Mouse (Mus musculus) G1E (cell line): ENCODE results near the gene Srp14. TPM values are rescaled to one million over a fixed set of nuclear protein-coding genes. Genes with fewer than 3 reads are reported as not detected.
A peak's percentile ranks its signal among the peaks of the same experiment; 100 is the strongest.

Experiments
- ATAC-seq: 2 replicates; pipeline ENCODE4 v1.8.0; 2016; ENCODE audit warnings: mild to moderate bottlenecking; ENCODE audit not compliant: insufficient number of reproducible peaks, poor library complexity, low FRiP score, severe bottlenecking; ENCODE audit errors: extremely low read depth
- DNase-seq: peaks from one replicate; pipeline ENCODE4 v3.0.0; 2012; ENCODE audit warnings: low spot score
- H3K27me3 ChIP-seq: 2 replicates; pipeline ENCODE4 v1.6.1; 2012; ENCODE audit warnings: mild to moderate bottlenecking, low read length, inconsistent platforms; ENCODE audit not compliant: insufficient read depth
- H3K36me3 ChIP-seq: replicated peaks from 2 replicates; pipeline ENCODE3; 2012; ENCODE audit warnings: mild to moderate bottlenecking, inconsistent platforms
- H3K4me1 ChIP-seq: 2 replicates; pipeline ENCODE4 v1.6.1; 2012; ENCODE audit warnings: low read depth, low read length, inconsistent platforms, mixed read lengths; ENCODE audit not compliant: insufficient read depth
- H3K4me3 ChIP-seq: 2 replicates; pipeline ENCODE4 v1.5.1; 2012; ENCODE audit warnings: low read depth, mild to moderate bottlenecking, inconsistent platforms, low read length, moderate library complexity, mixed read lengths
- H3K9me3 ChIP-seq: replicated peaks from 2 replicates; pipeline ENCODE4 v1.6.1; 2012; ENCODE audit warnings: inconsistent platforms
- CTCF ChIP-seq: IDR thresholded peaks from 2 replicates; pipeline ENCODE4 v1.5.1; 2012; ENCODE audit warnings: low read depth, low read length, inconsistent platforms, mixed read lengths
- GATA1 ChIP-seq: IDR thresholded peaks from 2 replicates; pipeline ENCODE4 v1.6.1; 2012; ENCODE audit warnings: borderline replicate concordance, low read length, inconsistent platforms, mixed read lengths
- GATA2 ChIP-seq: IDR thresholded peaks from 2 replicates; pipeline ENCODE4 v1.6.1; 2012; ENCODE audit warnings: low read depth, low read length, inconsistent platforms, borderline replicate concordance
- POLR2AphosphoS5 ChIP-seq: IDR thresholded peaks from 2 replicates; pipeline ENCODE4 v1.6.1; 2012; ENCODE audit warnings: low read depth, low read length, inconsistent platforms; ENCODE audit not compliant: insufficient replicate concordance
- TAL1 ChIP-seq: conservative IDR thresholded peaks from 2 replicates; pipeline ENCODE4 v1.6.1; 2012; ENCODE audit warnings: low read depth, low read length, inconsistent platforms, mixed read lengths
- polyA plus RNA-seq: library from polyadenylated mRNA; stranded (reverse); fragments of >175 nt; gene quantifications from 2 replicates; pipeline ENCODE4 v1.2.3, GENCODE M21; 2012
- total RNA-seq, 2 experiments: library from RNA; stranded (forward) in 1 of 2; stranded (reverse) in 1 of 2; fragments of 200-1000 nt in 1 of 2; fragments of >200 nt in 1 of 2; fragmentation: Nextera tagmentation in 1 of 2; gene quantifications; 2 replicates each; pipeline ENCODE4 v1.2.3; 2014 to 2017

Srp14 gene
- total and polyA plus RNA-seq, 3 experiments, result 110 to 317 (median 121) TPM

- H3K9me3 ChIP-seq, result no peaks in the 10 kb centered on the region
- H3K27me3 ChIP-seq, result peaks cover 15% of the 10 kb centered on the region
- H3K4me3 ChIP-seq, result no peak overlapping the region
- TF ChIP-seq TAL1, result no peak
- TF ChIP-seq POLR2AphosphoS5, result no peak
- no peak for TF ChIP-seq GATA2
- peaks cover 26% of the 10 kb centered on the region for H3K4me1 ChIP-seq
- no peak for ATAC-seq
- no peak for DNase-seq
- peaks cover 4% of the 10 kb centered on the region for H3K36me3 ChIP-seq
Measured at GRCm38 (mm10) chr2:118483032-118483431, 3.5 kb upstream of the Srp14 start.

GRCm38 (mm10) chr2:118480886-118481285, 1.4 kb upstream of the Srp14 start:
- TF ChIP-seq TAL1 (no peak), POLR2AphosphoS5 (no peak), GATA2 (no peak), CTCF (no peak), GATA1 (no peak)
- Histone ChIP-seq H3K4me3 (no peak overlapping the region), H3K36me3 (peaks cover 17% of the 10 kb centered on the region), H3K9me3 (no peaks in the 10 kb centered on the region), H3K27me3 (peaks cover 14% of the 10 kb centered on the region), H3K4me1 (peaks cover 27% of the 10 kb centered on the region)
- ATAC-seq, result no peak
- DNase-seq, result no peak

GRCm38 (mm10) chr2:118478833-118479549, 520 bp downstream of the Srp14 start:
- ATAC-seq (no peak), DNase-seq (no peak)
- Histone ChIP-seq H3K27me3 (peaks cover 7% of the 10 kb centered on the region), H3K4me1 (peaks cover 25% of the 10 kb centered on the region), H3K9me3 (no peaks in the 10 kb centered on the region), H3K4me3 (peak overlapping the region; percentile 89), H3K36me3 (peaks cover 35% of the 10 kb centered on the region)
- TF ChIP-seq POLR2AphosphoS5 (no peak), TAL1 (no peak), GATA2 (no peak), CTCF (no peak), GATA1 (no peak)

- no peak overlapping the region for H3K4me3 ChIP-seq
- no peaks in the 10 kb centered on the region for H3K9me3 ChIP-seq
- ATAC-seq (no peak), DNase-seq (no peak)
- no peaks in the 10 kb centered on the region for H3K27me3 ChIP-seq
- TF ChIP-seq POLR2AphosphoS5, result no peak
- no peak for TF ChIP-seq GATA2
- TF ChIP-seq TAL1, result no peak
- H3K36me3 ChIP-seq, result peaks cover 90% of the 10 kb centered on the region
- H3K4me1 ChIP-seq, result no peaks in the 10 kb centered on the region
Measured at GRCm38 (mm10) chr2:118468354-118468753, 11.2 kb downstream of the Srp14 start.

DNA sequence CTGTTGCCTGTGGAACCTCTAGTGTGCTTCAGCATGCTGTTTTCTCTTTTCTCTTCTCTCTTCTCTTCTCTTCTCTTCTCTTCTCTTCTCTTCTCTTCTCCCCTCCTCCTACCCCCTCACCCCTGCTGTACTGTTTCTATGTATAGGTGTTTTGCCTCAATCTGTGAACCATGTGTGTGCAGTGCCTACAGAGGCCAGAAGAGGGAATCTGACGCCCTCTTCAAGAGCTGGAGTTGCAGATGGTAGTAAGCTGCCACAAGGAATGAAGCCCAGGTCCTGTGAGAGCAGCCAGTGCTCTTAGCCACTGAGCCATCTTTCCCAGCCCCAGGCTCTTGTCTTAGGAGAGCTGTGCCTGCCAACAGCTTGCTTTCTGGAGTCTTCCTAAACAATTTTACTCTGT, 12.9 kb downstream of the Srp14 start:
- TF ChIP-seq CTCF, result no peak
- TF ChIP-seq GATA2, result no peak
- TF ChIP-seq POLR2AphosphoS5, result no peak
- TF ChIP-seq GATA1, result no peak
- TF ChIP-seq TAL1, result no peak
- DNase-seq (no peak), ATAC-seq (no peak)
- H3K9me3 ChIP-seq, result no peaks in the 10 kb centered on the region
- no peak overlapping the region for H3K4me3 ChIP-seq
- peaks cover 90% of the 10 kb centered on the region for H3K36me3 ChIP-seq
- H3K27me3 ChIP-seq, result no peaks in the 10 kb centered on the region
- H3K4me1 ChIP-seq, result no peaks in the 10 kb centered on the region

DNA sequence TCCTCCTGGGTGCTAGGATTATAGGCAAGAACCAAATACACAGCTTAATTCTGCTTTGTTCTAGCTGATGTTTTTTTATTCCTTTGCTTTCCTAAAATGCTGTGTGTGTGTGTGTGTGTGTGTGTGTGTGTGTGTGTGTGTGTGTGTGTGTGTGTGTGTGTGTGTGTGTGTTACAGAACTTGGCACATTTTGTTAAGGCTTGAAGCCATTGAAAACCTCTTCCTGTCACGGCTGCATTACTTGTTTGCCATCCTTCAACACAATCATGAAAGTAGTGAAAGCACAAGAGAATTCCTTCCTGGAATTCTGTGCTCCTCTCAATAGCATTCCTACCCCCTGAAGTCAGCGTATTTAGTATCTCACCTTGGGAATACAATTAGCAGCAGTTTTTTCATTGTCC, 13.6 kb downstream of the Srp14 start:
- no peak for ATAC-seq
- TF ChIP-seq TAL1 (no peak), GATA2 (no peak), GATA1 (no peak), CTCF (no peak), POLR2AphosphoS5 (no peak)
- no peaks in the 10 kb centered on the region for H3K4me1 ChIP-seq
- no peaks in the 10 kb centered on the region for H3K27me3 ChIP-seq
- no peak for DNase-seq
- H3K4me3 ChIP-seq, result no peak overlapping the region
- no peaks in the 10 kb centered on the region for H3K9me3 ChIP-seq
- peaks cover 90% of the 10 kb centered on the region for H3K36me3 ChIP-seq
